In genomic region chr13:41921178-41921577, GRCm38 (mm10) we compare ENCODE assay signal across 25 mouse cellular contexts.
DNase-seq lines count a peak whose midpoint lies in the region; ATAC-seq and TF ChIP-seq lines count a peak whose summit lies in the region.
"Had no signal": no experiment of that assay in that cellular context is flagged by ENCODE, and none has a peak within 500 bp of the region (broad histone marks: within the 10 kb centered on the region; RNA-seq: fewer than 3 reads in every experiment).

No protein-coding gene starts in this region.

- no peak overlapping the region for H3K4me3 ChIP-seq in stomach, postnatal 0 days (ENCODE audit: low read depth, low read length)
- H3K4me3 ChIP-seq: forebrain, embryonic 10.5 days; forebrain, embryonic 13.5 days; gastrocnemius, adult 2 months; hindbrain, embryonic 12.5 days; hindbrain, embryonic 15.5 days had no signal

- 68% methylated on average over 6 of the region's 6 CpGs for WGBS in stomach, postnatal 0 days

- TF ChIP-seq CTCF in stomach, postnatal 0 days (IDR thresholded peaks at IDR 0.05; ENCODE audit: low read depth), result no peak

- DNase-seq in 416B (ENCODE audit: low read depth), result peak; percentile 13
- DNase-seq in induced T-regulatory cell, adult 2 months (ENCODE audit: low read depth), result peak; percentile 22
- DNase-seq in stomach, postnatal 0 days (ENCODE audit: low spot score), result peak; percentile 1
- DNase-seq in kidney, postnatal 36 days, result no peak
- DNase-seq in right cerebral cortex, postnatal 36 days (ENCODE audit: low spot score in 2 of 2), result no peak
- no peak for DNase-seq in cerebellum, postnatal 36 days
- DNase-seq: adrenal gland, postnatal 14 days; B cell, adult 2 months; cerebellum, adult 11-12 months; cerebellum, adult 8-10 months; cerebellum, postnatal 10 days; forebrain, postnatal 0 days; gastrocnemius, adult 2 months; gastrocnemius, postnatal 14 days; heart, adult 11 months had no signal

- no peak overlapping the region for H3K4me2 ChIP-seq in stomach, postnatal 0 days (replicated peaks; ENCODE audit: low read depth)
- H3K4me2 ChIP-seq: forebrain, embryonic 13.5 days; heart, embryonic 11.5 days; hindbrain, embryonic 12.5 days; hindbrain, embryonic 15.5 days had no signal

- H3K27me3 ChIP-seq in stomach, postnatal 0 days (ENCODE audit: control insufficient read depth, insufficient read depth, low read length), result no peaks in the 10 kb centered on the region
- H3K27me3 ChIP-seq: CH12.LX; forebrain, embryonic 13.5 days; hindbrain, embryonic 12.5 days; hindbrain, embryonic 15.5 days; Patski had no signal

- no peak overlapping the region for H3K27ac ChIP-seq in stomach, postnatal 0 days (replicated peaks)
- H3K27ac ChIP-seq: forebrain, embryonic 10.5 days; forebrain, embryonic 13.5 days; gastrocnemius, adult 2 months; hindbrain, embryonic 12.5 days; hindbrain, embryonic 15.5 days had no signal

- H3K36me3 ChIP-seq in stomach, postnatal 0 days (ENCODE audit: control insufficient read depth, insufficient read depth, low read length), result no peaks in the 10 kb centered on the region
- H3K36me3 ChIP-seq: forebrain, embryonic 10.5 days; G1E; hindbrain, embryonic 12.5 days; hindbrain, embryonic 15.5 days had no signal

- no peak overlapping the region for H3K9ac ChIP-seq in stomach, postnatal 0 days (ENCODE audit: low read length)
- H3K9ac ChIP-seq: forebrain, embryonic 13.5 days; forebrain, postnatal 0 days; hindbrain, embryonic 12.5 days; hindbrain, embryonic 15.5 days had no signal

- TF ChIP-seq EP300 in stomach, postnatal 0 days (optimal IDR thresholded peaks at IDR 0.05), result no peak

- H3K4me1 ChIP-seq in stomach, postnatal 0 days (replicated peaks; ENCODE audit: control insufficient read depth, insufficient read depth), result no peaks in the 10 kb centered on the region
- H3K4me1 ChIP-seq: hindbrain, embryonic 12.5 days had no signal

- ATAC-seq in CD4-positive, CD25-positive, alpha-beta regulatory T cell, adult 4 months, result peak; percentile 75
- no peak for ATAC-seq in stomach, postnatal 0 days (ENCODE audit: low FRiP score, low TSS enrichment)
- ATAC-seq: forebrain, embryonic 13.5 days; forebrain, postnatal 0 days; intestine, postnatal 0 days; Patski had no signal

- H3K9me3 ChIP-seq in stomach, postnatal 0 days (ENCODE audit: control insufficient read depth, low read length), result no peaks in the 10 kb centered on the region
- H3K9me3 ChIP-seq: forebrain, embryonic 10.5 days; forebrain, embryonic 13.5 days; G1E; hindbrain, embryonic 12.5 days; hindbrain, embryonic 15.5 days had no signal

Comparison
In these comparisons a context has a peak if more than half of its experiments do, and no peak if none do; other contexts are left out.
1. DNase-seq: peak in 416B (single experiment), induced T-regulatory cell, adult 2 months (single experiment) and stomach, postnatal 0 days (single experiment); none in kidney, postnatal 36 days (0 of 2), right cerebral cortex, postnatal 36 days (0 of 2) and cerebellum, postnatal 36 days (0 of 2).